Mouse (Mus musculus): Measurements from ENCODE around the gene Tomm40l. TPM values are rescaled to one million over a fixed set of nuclear protein-coding genes. Genes with fewer than 3 reads are reported as not detected.

The Tomm40l gene
- polyA plus RNA-seq, 1 experiment: 20.3 TPM

DNA sequence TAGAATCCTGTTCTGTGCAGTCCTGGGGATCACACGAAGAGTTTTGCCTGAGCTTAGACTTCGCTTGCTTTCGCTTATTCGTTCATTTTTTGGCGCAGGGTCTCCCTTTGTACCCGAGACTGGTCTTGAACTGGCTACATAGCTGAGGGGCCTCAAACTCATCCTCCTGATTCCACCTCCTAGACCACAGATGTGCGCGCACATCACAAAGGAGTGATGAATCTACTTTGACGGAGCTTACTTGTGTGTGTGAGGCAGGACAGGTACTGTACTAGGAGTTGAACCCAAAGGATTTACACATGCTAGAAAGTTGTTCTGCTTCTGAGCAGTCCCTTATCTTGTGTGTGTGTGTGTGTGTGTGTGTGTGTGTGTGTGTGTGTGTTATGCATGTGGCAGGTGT, 31.5 kb downstream of the Tomm40l start:
- H3K27ac ChIP-seq (ENCODE audit: insufficient read depth, low read length): no peak overlapping the region
- no peak overlapping the region for H3K4me3 ChIP-seq (ENCODE audit: extremely low read depth, insufficient read depth, insufficient read length)
- DNase-seq (ENCODE audit: low read depth in 1 of 2, low spot score in 2 of 2): no peak
- no peaks in the 10 kb centered on the region for H3K36me3 ChIP-seq (ENCODE audit: control insufficient read depth, insufficient read depth, low read length)
- WGBS: 93% methylated on average over 9 of the region's 9 CpGs
- H3K4me1 ChIP-seq (ENCODE audit: control insufficient read depth, insufficient read depth, insufficient read length): peaks cover 5% of the 10 kb centered on the region; the same call in 1 of the 2 replicates
- H3K27me3 ChIP-seq (ENCODE audit: control insufficient read depth, insufficient read depth, low read length): peaks cover 5% of the 10 kb centered on the region; the same call in 1 of the 2 replicates
- no peak for TF ChIP-seq POLR2A (IDR thresholded peaks at IDR 0.05; ENCODE audit: low read depth, low read length)
- TF ChIP-seq CTCF (IDR thresholded peaks at IDR 0.05; ENCODE audit: extremely low read depth, insufficient read depth, insufficient read length, insufficient replicate concordance): no peak

DNA sequence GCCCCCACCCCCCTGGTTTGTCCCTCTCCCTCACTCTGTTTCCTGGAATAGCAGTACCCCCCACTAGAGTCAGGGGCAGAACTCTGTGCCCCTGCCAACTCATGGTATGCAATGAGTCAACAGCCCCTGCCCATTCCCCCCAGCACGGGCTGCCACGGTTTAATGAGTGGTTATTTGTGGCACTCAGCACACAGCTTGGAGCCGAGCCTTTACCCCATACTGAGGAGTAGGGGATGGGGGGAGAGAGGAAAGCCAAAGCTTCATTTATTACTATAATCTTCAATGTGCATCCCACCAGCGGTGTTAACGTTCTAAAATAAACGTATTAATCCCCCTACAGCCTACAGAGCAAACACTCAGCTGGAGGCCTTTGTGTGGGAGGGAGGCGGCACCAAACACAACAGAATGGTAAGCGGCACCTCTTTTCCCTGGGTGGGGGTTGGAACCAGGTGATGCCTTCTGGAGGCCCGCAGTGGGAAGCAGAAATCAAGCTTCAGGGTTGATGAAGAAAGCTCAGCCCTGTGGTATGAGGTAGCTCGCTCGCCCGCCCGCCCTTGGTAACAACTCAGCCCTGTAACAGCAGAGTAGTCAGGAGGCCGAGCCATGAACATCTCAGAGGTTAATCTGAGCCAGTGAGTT, 32.7 kb downstream of the Tomm40l start:
- no peaks in the 10 kb centered on the region for H3K4me1 ChIP-seq (ENCODE audit: control insufficient read depth, insufficient read depth, insufficient read length)
- no peaks in the 10 kb centered on the region for H3K36me3 ChIP-seq (ENCODE audit: control insufficient read depth, insufficient read depth, low read length)
- TF ChIP-seq POLR2A (IDR thresholded peaks at IDR 0.05; ENCODE audit: low read depth, low read length): no peak
- no peak for TF ChIP-seq CTCF (IDR thresholded peaks at IDR 0.05; ENCODE audit: extremely low read depth, insufficient read depth, insufficient read length, insufficient replicate concordance)
- 83% methylated on average over 14 of the region's 14 CpGs for WGBS
- no peak overlapping the region for H3K4me3 ChIP-seq (ENCODE audit: extremely low read depth, insufficient read depth, insufficient read length)
- DNase-seq (ENCODE audit: low read depth in 1 of 2, low spot score in 2 of 2): no peak
- H3K27ac ChIP-seq (ENCODE audit: insufficient read depth, low read length): no peak overlapping the region
- no peaks in the 10 kb centered on the region for H3K27me3 ChIP-seq (ENCODE audit: control insufficient read depth, insufficient read depth, low read length)

- TF ChIP-seq CTCF (IDR thresholded peaks at IDR 0.05; ENCODE audit: extremely low read depth, insufficient read depth, insufficient read length, insufficient replicate concordance) (no peak), POLR2A (IDR thresholded peaks at IDR 0.05; ENCODE audit: low read depth, low read length) (no peak)
These were observed 33.3 kb downstream of the Tomm40l start for GRCm38 (mm10) chr1:171189046-171189445.

DNA sequence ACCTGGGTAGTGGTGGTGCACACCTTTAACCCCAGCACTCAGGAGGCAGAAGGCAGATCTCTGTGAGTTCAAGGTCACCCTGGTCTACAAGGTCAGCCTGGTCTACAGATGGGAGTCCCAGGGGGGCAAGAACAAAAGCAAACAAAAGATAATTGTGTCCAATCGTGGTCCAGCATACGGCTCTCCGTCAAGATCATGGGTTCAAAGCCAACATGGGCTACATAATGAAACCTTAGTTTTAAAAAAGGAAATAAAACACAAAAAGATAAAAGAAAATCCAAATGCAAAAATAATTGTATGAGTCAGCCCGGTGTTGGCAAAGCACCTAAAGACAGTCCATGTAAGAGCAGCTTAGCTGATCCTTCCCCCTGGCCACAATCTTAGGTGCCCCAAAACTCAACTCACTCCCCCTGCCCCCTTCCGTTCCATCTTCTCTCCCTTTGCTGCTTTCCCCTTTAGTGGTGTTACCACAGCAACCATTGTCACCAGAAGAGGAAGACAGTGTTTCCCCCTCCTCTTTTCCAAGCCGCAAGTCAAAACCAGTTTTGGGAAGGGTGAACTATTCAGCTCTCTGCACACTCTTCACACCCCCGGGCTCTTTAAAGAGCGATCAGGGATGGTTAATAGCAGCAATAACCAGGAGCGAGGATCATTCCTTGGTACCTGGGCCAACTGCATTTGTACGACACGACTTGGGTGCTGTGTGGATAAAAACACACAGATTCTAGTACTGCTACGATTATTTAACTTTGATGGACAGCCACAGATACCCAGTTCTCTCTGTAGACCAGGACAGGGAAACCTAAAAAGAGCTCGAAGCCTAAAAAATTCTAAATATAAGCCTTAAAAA, 34.2 kb downstream of the Tomm40l start:
- DNase-seq (ENCODE audit: low read depth in 1 of 2, low spot score in 2 of 2): no peak
- no peak overlapping the region for H3K27ac ChIP-seq (ENCODE audit: insufficient read depth, low read length)
- H3K4me1 ChIP-seq (ENCODE audit: control insufficient read depth, insufficient read depth, insufficient read length): peaks cover 6% of the 10 kb centered on the region
- 33% methylated on average over 13 of the region's 13 CpGs for WGBS
- no peaks in the 10 kb centered on the region for H3K27me3 ChIP-seq (ENCODE audit: control insufficient read depth, insufficient read depth, low read length)
- H3K36me3 ChIP-seq (ENCODE audit: control insufficient read depth, insufficient read depth, low read length): no peaks in the 10 kb centered on the region
- TF ChIP-seq CTCF (IDR thresholded peaks at IDR 0.05; ENCODE audit: extremely low read depth, insufficient read depth, insufficient read length, insufficient replicate concordance): no peak
- TF ChIP-seq POLR2A (IDR thresholded peaks at IDR 0.05; ENCODE audit: low read depth, low read length): no peak
- H3K4me3 ChIP-seq (ENCODE audit: extremely low read depth, insufficient read depth, insufficient read length): no peak overlapping the region

More at GRCm38 (mm10) chr1:171189046-171189445, 33.3 kb downstream of the Tomm40l start:
- no peak overlapping the region for H3K4me3 ChIP-seq (ENCODE audit: extremely low read depth, insufficient read depth, insufficient read length)
- no peaks in the 10 kb centered on the region for H3K27me3 ChIP-seq (ENCODE audit: control insufficient read depth, insufficient read depth, low read length)
- H3K36me3 ChIP-seq (ENCODE audit: control insufficient read depth, insufficient read depth, low read length): no peaks in the 10 kb centered on the region
- H3K27ac ChIP-seq (ENCODE audit: insufficient read depth, low read length): no peak overlapping the region
- no peak for DNase-seq (ENCODE audit: low read depth in 1 of 2, low spot score in 2 of 2)
- WGBS: 73% methylated on average over 8 of the region's 8 CpGs
- peaks cover 2% of the 10 kb centered on the region for H3K4me1 ChIP-seq (ENCODE audit: control insufficient read depth, insufficient read depth, insufficient read length)

DNA sequence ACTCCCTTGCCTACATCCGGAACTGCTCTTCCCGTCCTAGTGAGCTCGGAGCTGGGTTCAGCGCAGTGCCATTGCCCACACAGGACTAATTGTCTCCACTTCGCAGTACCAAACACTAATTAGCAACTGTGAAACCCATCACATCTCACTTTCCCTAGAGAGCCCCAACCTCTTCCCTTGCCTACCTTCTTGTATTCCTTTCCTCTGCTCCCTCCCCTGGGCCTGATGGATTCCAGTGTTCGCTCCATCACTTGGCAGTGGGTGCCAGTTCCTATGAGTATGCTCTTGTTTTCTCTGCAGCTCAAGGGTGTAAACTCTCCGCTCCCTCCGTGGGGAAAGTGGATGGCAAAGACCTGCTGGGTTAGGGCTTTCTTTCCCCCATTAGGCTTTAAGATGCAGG, 36.7 kb downstream of the Tomm40l start:
- Histone ChIP-seq H3K4me1 (ENCODE audit: control insufficient read depth, insufficient read depth, insufficient read length) (peaks cover 6% of the 10 kb centered on the region), H3K36me3 (ENCODE audit: control insufficient read depth, insufficient read depth, low read length) (no peaks in the 10 kb centered on the region), H3K27ac (ENCODE audit: insufficient read depth, low read length) (no peak overlapping the region), H3K27me3 (ENCODE audit: control insufficient read depth, insufficient read depth, low read length) (no peaks in the 10 kb centered on the region), H3K4me3 (ENCODE audit: extremely low read depth, insufficient read depth, insufficient read length) (no peak overlapping the region)
- 91% methylated on average over 8 of the region's 8 CpGs for WGBS
- TF ChIP-seq POLR2A (IDR thresholded peaks at IDR 0.05; ENCODE audit: low read depth, low read length): no peak
- TF ChIP-seq CTCF (IDR thresholded peaks at IDR 0.05; ENCODE audit: extremely low read depth, insufficient read depth, insufficient read length, insufficient replicate concordance): no peak
- DNase-seq (ENCODE audit: low read depth in 1 of 2, low spot score in 2 of 2): no peak

GRCm38 (mm10) chr1:171184314-171184713, 38.0 kb downstream of the Tomm40l start:
- Histone ChIP-seq H3K4me3 (ENCODE audit: extremely low read depth, insufficient read depth, insufficient read length) (no peak overlapping the region), H3K27me3 (ENCODE audit: control insufficient read depth, insufficient read depth, low read length) (no peaks in the 10 kb centered on the region), H3K27ac (ENCODE audit: insufficient read depth, low read length) (no peak overlapping the region), H3K4me1 (ENCODE audit: control insufficient read depth, insufficient read depth, insufficient read length) (peaks cover 6% of the 10 kb centered on the region), H3K36me3 (ENCODE audit: control insufficient read depth, insufficient read depth, low read length) (no peaks in the 10 kb centered on the region)
- 4% methylated on average over 7 of the region's 7 CpGs for WGBS
- TF ChIP-seq CTCF (IDR thresholded peaks at IDR 0.05; ENCODE audit: extremely low read depth, insufficient read depth, insufficient read length, insufficient replicate concordance) (peak; percentile 8; the same call in 1 of the 2 replicates), POLR2A (IDR thresholded peaks at IDR 0.05; ENCODE audit: low read depth, low read length) (no peak)
- peak; percentile 43 to 50 for DNase-seq (ENCODE audit: low read depth in 1 of 2, low spot score in 2 of 2)
